Mouse (Mus musculus): ENCODE measurements around the gene Grin2c. TPM values are rescaled to one million over a fixed set of nuclear protein-coding genes. Genes with fewer than 3 reads are reported as not detected.

Grin2c gene
- polyA plus RNA-seq, 1 experiment from 2014 or later, result not detected

Small RNA genes lying within 50 kb of the gene (microRNA-seq; reads per million reads assigned to microRNA genes)
- gene Gm25837, result not detected

Other genes starting within 250 kb of the Grin2c start
- gene Cd300ld4, start 240.2 kb downstream of the Grin2c start, polyA plus RNA-seq (2014; fragmentation: Nextera tagmentation; extraction: Ambion mirVana), result not detected in 2 replicates
- not detected in 2 replicates for gene Cd300ld5, start 229.5 kb downstream of the Grin2c start, polyA plus RNA-seq (2014; fragmentation: Nextera tagmentation; extraction: Ambion mirVana)
- gene Cd300ld3, start 218.8 kb downstream of the Grin2c start, polyA plus RNA-seq (2014; fragmentation: Nextera tagmentation; extraction: Ambion mirVana), result not detected in 2 replicates
- gene Cd300e, start 205.1 kb downstream of the Grin2c start, polyA plus RNA-seq (2014; fragmentation: Nextera tagmentation; extraction: Ambion mirVana), result not detected in 2 replicates
- 0.96 and 1.2 TPM in 2 replicates for gene Rab37, start 175.8 kb downstream of the Grin2c start, polyA plus RNA-seq (2014; fragmentation: Nextera tagmentation; extraction: Ambion mirVana)
- 0.26 TPM in 2 replicates for gene Cd300lf, start 133.3 kb downstream of the Grin2c start, polyA plus RNA-seq (2014; fragmentation: Nextera tagmentation; extraction: Ambion mirVana)
- 81.5 and 110 TPM in 2 replicates for gene Slc9a3r1, start 103.9 kb downstream of the Grin2c start, polyA plus RNA-seq (2014; fragmentation: Nextera tagmentation; extraction: Ambion mirVana)
- gene Tmem104, start 79.8 kb downstream of the Grin2c start, polyA plus RNA-seq (2014; fragmentation: Nextera tagmentation; extraction: Ambion mirVana), result 6.3 and 10.3 TPM in 2 replicates
- 18.2 and 18.4 TPM in 2 replicates for gene Nat9, start 79.4 kb downstream of the Grin2c start, polyA plus RNA-seq (2014; fragmentation: Nextera tagmentation; extraction: Ambion mirVana)
- 9.2 and 13.1 TPM in 2 replicates for gene Fdxr, start 9.8 kb upstream of the Grin2c start, polyA plus RNA-seq (2014; fragmentation: Nextera tagmentation; extraction: Ambion mirVana)
- 0.32 and 0.39 TPM in 2 replicates for gene Fads6, start 30.4 kb upstream of the Grin2c start, polyA plus RNA-seq (2014; fragmentation: Nextera tagmentation; extraction: Ambion mirVana)
- gene Otop2, start 39.9 kb upstream of the Grin2c start, polyA plus RNA-seq (2014; fragmentation: Nextera tagmentation; extraction: Ambion mirVana), result 0.14 and 0.15 TPM in 2 replicates
- gene Ush1g, start 54.8 kb upstream of the Grin2c start, polyA plus RNA-seq (2014; fragmentation: Nextera tagmentation; extraction: Ambion mirVana), result not detected in 2 replicates
- gene Otop3, start 67.5 kb upstream of the Grin2c start, polyA plus RNA-seq (2014; fragmentation: Nextera tagmentation; extraction: Ambion mirVana), result not detected in 2 replicates
- 2.3 and 4.4 TPM in 2 replicates for gene Hid1, start 100.5 kb upstream of the Grin2c start, polyA plus RNA-seq (2014; fragmentation: Nextera tagmentation; extraction: Ambion mirVana)
- 11.5 and 13.0 TPM in 2 replicates for gene Cdr2l, start 114.7 kb upstream of the Grin2c start, polyA plus RNA-seq (2014; fragmentation: Nextera tagmentation; extraction: Ambion mirVana)
- gene Mrpl58, start 136.5 kb upstream of the Grin2c start, polyA plus RNA-seq (2014; fragmentation: Nextera tagmentation; extraction: Ambion mirVana), result 235 and 261 TPM in 2 replicates
- 962 and 1,151 TPM in 2 replicates for gene Atp5h, start 152.7 kb upstream of the Grin2c start, polyA plus RNA-seq (2014; fragmentation: Nextera tagmentation; extraction: Ambion mirVana)
- 22.7 and 23.9 TPM in 2 replicates for gene Kctd2, start 152.9 kb upstream of the Grin2c start, polyA plus RNA-seq (2014; fragmentation: Nextera tagmentation; extraction: Ambion mirVana)
- gene Trim80, start 173.3 kb upstream of the Grin2c start, polyA plus RNA-seq (2014; fragmentation: Nextera tagmentation; extraction: Ambion mirVana), result 0.14 and 0.33 TPM in 2 replicates
- 9.0 and 10.7 TPM in 2 replicates for gene Slc16a5, start 195.2 kb upstream of the Grin2c start, polyA plus RNA-seq (2014; fragmentation: Nextera tagmentation; extraction: Ambion mirVana)
- gene Armc7, start 208.4 kb upstream of the Grin2c start, polyA plus RNA-seq (2014; fragmentation: Nextera tagmentation; extraction: Ambion mirVana), result 5.7 and 7.9 TPM in 2 replicates
- gene Nt5c, start 224.6 kb upstream of the Grin2c start, polyA plus RNA-seq (2014; fragmentation: Nextera tagmentation; extraction: Ambion mirVana), result 75.6 and 76.3 TPM in 2 replicates
- gene Jpt1, start 247.1 kb upstream of the Grin2c start, polyA plus RNA-seq (2014; fragmentation: Nextera tagmentation; extraction: Ambion mirVana), result 487 and 524 TPM in 2 replicates